Mouse (Mus musculus) C2C12 (cell line): ENCODE results near the gene Pgr.

Experiments
- CTCF ChIP-seq: IDR thresholded peaks from one replicate; pipeline ENCODE4 v1.5.1; 2011; ENCODE audit not compliant: control insufficient read depth, insufficient read depth, insufficient read length
- FOSL1 ChIP-seq: IDR thresholded peaks from one replicate; pipeline ENCODE4 v1.8.0; 2011; ENCODE audit warnings: mild to moderate bottlenecking, low read length; ENCODE audit not compliant: poor library complexity, insufficient read depth, severe bottlenecking

- TF ChIP-seq FOSL1 (no peak), CTCF (no peak)
Measured at GRCm38 (mm10) chr9:8868511-8868910, 31.1 kb upstream of the Pgr start.
